30 mouse cellular contexts compared by ENCODE assay signal in the genomic region with DNA sequence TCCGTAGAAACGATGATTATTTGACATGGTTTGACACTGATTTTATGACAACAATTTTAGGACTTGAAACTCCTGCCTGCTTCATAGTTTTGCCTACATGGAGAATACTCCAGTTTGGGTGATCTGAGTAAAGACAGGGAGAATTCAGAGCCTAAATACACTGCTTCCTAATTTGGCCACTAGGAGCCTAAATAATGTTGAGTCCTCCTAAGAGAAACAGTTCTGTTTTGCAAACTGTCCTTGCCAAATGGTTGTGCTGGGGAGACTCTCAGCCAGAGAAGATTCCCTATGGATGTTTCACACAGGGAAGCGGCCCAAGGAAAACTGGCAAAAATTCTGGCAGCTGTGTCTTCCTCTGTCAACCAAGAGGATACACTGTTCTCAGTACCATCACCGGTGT.
A peak's percentile ranks its signal among the peaks of the same experiment; 100 is the strongest.
DNase-seq lines count a peak whose midpoint lies in the region; ATAC-seq lines count a peak whose summit lies in the region.
"Had no signal": no experiment of that assay in that cellular context is flagged by ENCODE, and none has a peak within 500 bp of the region (broad histone marks: within the 10 kb centered on the region; RNA-seq: fewer than 3 reads in every experiment).

No protein-coding gene starts in this region.

- 92% methylated on average over 4 of the region's 4 CpGs for WGBS in intestine, embryonic 16.5 days
- WGBS in intestine, embryonic 15.5 days: 91% methylated on average over 4 of the region's 4 CpGs
- WGBS in stomach, embryonic 16.5 days: 88% methylated on average over 4 of the region's 4 CpGs

- H3K4me1 ChIP-seq in intestine, embryonic 16.5 days (ENCODE audit: control insufficient read depth, insufficient read depth, low read length): no peaks in the 10 kb centered on the region
- no peaks in the 10 kb centered on the region for H3K4me1 ChIP-seq in intestine, embryonic 15.5 days (replicated peaks)
- no peaks in the 10 kb centered on the region for H3K4me1 ChIP-seq in stomach, embryonic 16.5 days (ENCODE audit: control insufficient read depth, insufficient read depth, low read length)
- H3K4me1 ChIP-seq: embryonic facial prominence, embryonic 13.5 days; heart, embryonic 10.5 days; heart, embryonic 15.5 days; hindbrain, embryonic 15.5 days; limb, embryonic 10.5 days; limb, embryonic 15.5 days; liver, embryonic 13.5 days; neural tube, embryonic 12.5 days had no signal

- H3K27me3 ChIP-seq in intestine, embryonic 16.5 days (replicated peaks; ENCODE audit: control insufficient read depth, insufficient read depth, low read length): no peaks in the 10 kb centered on the region
- no peaks in the 10 kb centered on the region for H3K27me3 ChIP-seq in intestine, embryonic 15.5 days (replicated peaks)
- no peaks in the 10 kb centered on the region for H3K27me3 ChIP-seq in stomach, embryonic 16.5 days (ENCODE audit: control insufficient read depth, insufficient read depth, low read length)
- H3K27me3 ChIP-seq: embryonic facial prominence, embryonic 13.5 days; heart, embryonic 15.5 days; hindbrain, embryonic 15.5 days; limb, embryonic 15.5 days; liver, embryonic 13.5 days; neural tube, embryonic 12.5 days had no signal

- no peaks in the 10 kb centered on the region for H3K9me3 ChIP-seq in intestine, embryonic 16.5 days (ENCODE audit: control insufficient read depth, low read length)
- no peaks in the 10 kb centered on the region for H3K9me3 ChIP-seq in intestine, embryonic 15.5 days
- no peaks in the 10 kb centered on the region for H3K9me3 ChIP-seq in stomach, embryonic 16.5 days (replicated peaks; ENCODE audit: control insufficient read depth, low read length)
- H3K9me3 ChIP-seq: embryonic facial prominence, embryonic 13.5 days; forebrain, embryonic 10.5 days; heart, embryonic 10.5 days; heart, embryonic 15.5 days; hindbrain, embryonic 15.5 days; limb, embryonic 10.5 days; limb, embryonic 15.5 days; liver, embryonic 13.5 days; midbrain, embryonic 10.5 days; neural tube, embryonic 12.5 days had no signal

- DNase-seq in ES-CJ7 (ENCODE audit: low read depth, low spot score) (peak; percentile 4), MN1 (ENCODE audit: low spot score) (peak; percentile 72)
- no peak for DNase-seq in gastrocnemius, postnatal 10 days
- DNase-seq: adrenal gland, postnatal 14 days; B cell, adult 2 months; cerebellum, adult 18-20 months; cerebellum, postnatal 10 days; gastrocnemius, postnatal 25 days; heart, adult 11 months; heart, postnatal 36 days; kidney, postnatal 14 days; liver, embryonic 13.5 days; lung, adult 18-20 months; lung, postnatal 10 days; right cerebral cortex, adult 18-20 months had no signal

- H3K9ac ChIP-seq in intestine, embryonic 16.5 days (ENCODE audit: low read depth, low read length): no peak overlapping the region
- H3K9ac ChIP-seq in intestine, embryonic 15.5 days: no peak overlapping the region
- no peak overlapping the region for H3K9ac ChIP-seq in stomach, embryonic 16.5 days (ENCODE audit: low read length)
- H3K9ac ChIP-seq: embryonic facial prominence, embryonic 13.5 days; heart, embryonic 15.5 days; hindbrain, embryonic 15.5 days; limb, embryonic 15.5 days; liver, embryonic 13.5 days; neural tube, embryonic 12.5 days had no signal

- no peak overlapping the region for H3K4me3 ChIP-seq in intestine, embryonic 16.5 days (ENCODE audit: low read length)
- no peak overlapping the region for H3K4me3 ChIP-seq in intestine, embryonic 15.5 days (replicated peaks)
- H3K4me3 ChIP-seq in stomach, embryonic 16.5 days (replicated peaks; ENCODE audit: low read length): no peak overlapping the region
- H3K4me3 ChIP-seq: embryonic facial prominence, embryonic 13.5 days; forebrain, embryonic 10.5 days; heart, embryonic 10.5 days; heart, embryonic 15.5 days; hindbrain, embryonic 15.5 days; limb, embryonic 10.5 days; limb, embryonic 15.5 days; liver, embryonic 13.5 days; midbrain, embryonic 10.5 days; myocyte; neural tube, embryonic 12.5 days had no signal

- no peaks in the 10 kb centered on the region for H3K36me3 ChIP-seq in intestine, embryonic 16.5 days (ENCODE audit: control insufficient read depth, insufficient read depth, low read length)
- H3K36me3 ChIP-seq in intestine, embryonic 15.5 days: no peaks in the 10 kb centered on the region
- H3K36me3 ChIP-seq in stomach, embryonic 16.5 days (ENCODE audit: control insufficient read depth, insufficient read depth, low read length): no peaks in the 10 kb centered on the region
- H3K36me3 ChIP-seq: embryonic facial prominence, embryonic 13.5 days; forebrain, embryonic 10.5 days; heart, embryonic 10.5 days; heart, embryonic 15.5 days; hindbrain, embryonic 15.5 days; limb, embryonic 10.5 days; limb, embryonic 15.5 days; liver, embryonic 13.5 days; midbrain, embryonic 10.5 days; neural tube, embryonic 12.5 days had no signal

- H3K4me2 ChIP-seq in intestine, embryonic 16.5 days (ENCODE audit: low read depth, low read length): no peak overlapping the region
- no peak overlapping the region for H3K4me2 ChIP-seq in intestine, embryonic 15.5 days (replicated peaks)
- H3K4me2 ChIP-seq in stomach, embryonic 16.5 days (ENCODE audit: low read depth, low read length): no peak overlapping the region
- H3K4me2 ChIP-seq: embryonic facial prominence, embryonic 13.5 days; heart, embryonic 15.5 days; hindbrain, embryonic 15.5 days; limb, embryonic 15.5 days; liver, embryonic 13.5 days; neural tube, embryonic 12.5 days had no signal

- peak overlapping the region; percentile 3; the same call in 1 of the 2 replicates for H3K27ac ChIP-seq in intestine, embryonic 16.5 days (ENCODE audit: low read length)
- H3K27ac ChIP-seq in intestine, embryonic 15.5 days: no peak overlapping the region
- H3K27ac ChIP-seq in stomach, embryonic 16.5 days (ENCODE audit: low read length): peak overlapping the region; percentile 38; the same call in 1 of the 2 replicates
- H3K27ac ChIP-seq: embryonic facial prominence, embryonic 13.5 days; forebrain, embryonic 10.5 days; heart, embryonic 10.5 days; heart, embryonic 15.5 days; hindbrain, embryonic 15.5 days; limb, embryonic 10.5 days; limb, embryonic 15.5 days; liver, embryonic 13.5 days; midbrain, embryonic 10.5 days; neural tube, embryonic 12.5 days had no signal

- ATAC-seq in intestine, embryonic 16.5 days: no peak
- no peak for ATAC-seq in intestine, embryonic 15.5 days
- ATAC-seq in stomach, embryonic 16.5 days (ENCODE audit: insufficient read depth, low FRiP score): no peak
- ATAC-seq: midbrain, embryonic 16.5 days; Patski had no signal
